Mouse (Mus musculus) embryonic fibroblast, embryonic 13.5 days (primary cell): ENCODE measurements at regions not wholly inside any gene's neighbourhood (a gene's known extent, or its start where the extent isn't known, plus 50 kb on each side); places are given as distances from the start of the nearest gene placed in this dataset.

ENCODE experiments used
- CTCF ChIP-seq: IDR thresholded peaks from 2 replicates; pipeline ENCODE4 v1.5.1; 2011; ENCODE audit warnings: mild to moderate bottlenecking, control low read depth, low read length, moderate library complexity, borderline replicate concordance; ENCODE audit not compliant: insufficient read depth
- POLR2A ChIP-seq: IDR thresholded peaks from 2 replicates; pipeline ENCODE4 v1.6.1; 2011; ENCODE audit warnings: low read depth, mild to moderate bottlenecking, control low read depth, low read length, moderate library complexity

DNA sequence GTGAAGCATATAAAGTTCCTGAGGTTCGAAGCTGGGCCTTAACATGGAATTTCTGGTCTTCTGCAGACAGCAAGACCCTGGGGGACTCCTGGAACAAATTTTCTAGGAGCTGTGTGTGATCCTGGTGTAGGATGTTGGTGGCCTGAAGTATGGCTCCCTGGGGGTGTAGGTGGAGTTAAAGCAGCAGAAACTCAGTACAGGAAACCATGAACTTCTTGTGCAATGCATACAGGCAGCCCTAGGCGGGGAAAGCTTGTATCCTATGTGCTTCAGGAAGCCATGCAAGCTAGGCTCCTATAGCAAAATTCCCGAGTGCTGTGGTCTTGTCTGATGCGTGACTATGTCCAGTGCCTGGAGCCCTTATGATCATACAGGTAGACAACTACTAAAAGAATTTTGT, 129.8 kb upstream of the Ednrb start:
- no peak for TF ChIP-seq CTCF
- no peak for TF ChIP-seq POLR2A
